Mouse (Mus musculus) stomach, postnatal 0 days (tissue): ENCODE results near the gene Fam118a. TPM values are rescaled to one million over a fixed set of nuclear protein-coding genes. Genes with fewer than 3 reads are reported as not detected.
A peak's percentile ranks its signal among the peaks of the same experiment; 100 is the strongest.

ENCODE experiments used
- ATAC-seq: fragments of 200-750 bp; cut with Nextera tagmentation; 2 replicates; pipeline ENCODE4 v1.8.0; 2017; ENCODE audit not compliant: low FRiP score, low TSS enrichment
- DNase-seq: peaks from one replicate; pipeline ENCODE4 v3.0.0-alpha.2; 2016; ENCODE audit warnings: low spot score
- H3K27ac ChIP-seq: fragments of 300-500 bp; sonication (generic); replicated peaks from 2 replicates; pipeline ENCODE4 v1.5.1; 2014; ENCODE audit warnings: mild to moderate bottlenecking, control low read depth
- H3K27me3 ChIP-seq: fragments of 300-500 bp; sonication (generic); 2 replicates; pipeline ENCODE4 v1.6.1; 2014; ENCODE audit warnings: low read length; ENCODE audit not compliant: control insufficient read depth, insufficient read depth
- H3K36me3 ChIP-seq: fragments of 300-500 bp; sonication (generic); 2 replicates; pipeline ENCODE4 v1.6.1; 2014; ENCODE audit warnings: low read length, mixed read lengths; ENCODE audit not compliant: control insufficient read depth, insufficient read depth
- H3K4me1 ChIP-seq: fragments of 300-500 bp; sonication (generic); replicated peaks from 2 replicates; pipeline ENCODE4 v1.6.1; 2014; ENCODE audit warnings: antibody characterized with exemption; ENCODE audit not compliant: control insufficient read depth, insufficient read depth
- H3K4me2 ChIP-seq: fragments of 300-500 bp; sonication (generic); replicated peaks from 2 replicates; pipeline ENCODE4 v1.6.1; 2014; ENCODE audit warnings: low read depth, mild to moderate bottlenecking, control low read depth, moderate library complexity
- H3K4me3 ChIP-seq: fragments of 300-500 bp; sonication (generic); 2 replicates; pipeline ENCODE4 v1.5.1; 2014; ENCODE audit warnings: low read depth, low read length, control low read depth
- H3K9ac ChIP-seq: fragments of 300-500 bp; sonication (generic); 2 replicates; pipeline ENCODE4 v1.6.1; 2014; ENCODE audit warnings: mild to moderate bottlenecking, low read length, control low read depth, mixed read lengths
- H3K9me3 ChIP-seq: fragments of 300-500 bp; sonication (generic); 2 replicates; pipeline ENCODE4 v1.6.1; 2016; ENCODE audit warnings: low read length; ENCODE audit not compliant: control insufficient read depth
- CTCF ChIP-seq: IDR thresholded peaks from 2 replicates; pipeline ENCODE4 v1.5.1; 2016; ENCODE audit warnings: antibody characterized with exemption, low read depth, mild to moderate bottlenecking, moderate library complexity
- EP300 ChIP-seq: optimal IDR thresholded peaks from 2 replicates; pipeline ENCODE3; 2016; ENCODE audit warnings: antibody characterized with exemption
- WGBS: fragments of 180-500 bp; shearing (Covaris S2); extraction: QIAGEN DNeasy Blood & Tissue Kit; methylation state at CpG from one replicate; pipeline ENCODE4 v1.1.7; 2014; 5-methylcytosine and 5-hydroxymethylcytosine counted together
- polyA plus RNA-seq: library from polyadenylated mRNA; unstranded; fragments of >200 nt; fragmentation: Nextera tagmentation; extraction: Ambion mirVana; gene quantifications from 2 replicates; pipeline ENCODE4 v1.2.1, GENCODE M21; 2015

The Fam118a gene
- polyA plus RNA-seq, 1 experiment from 2014 or later: 18.3 TPM

- ATAC-seq (no peak), DNase-seq (no peak)
- H3K4me1 ChIP-seq: no peaks in the 10 kb centered on the region; the same call in 1 of the 2 replicates
- H3K27ac ChIP-seq: no peak overlapping the region
- H3K9me3 ChIP-seq: no peaks in the 10 kb centered on the region
- H3K36me3 ChIP-seq: no peaks in the 10 kb centered on the region
- H3K27me3 ChIP-seq: no peaks in the 10 kb centered on the region
- TF ChIP-seq CTCF (no peak), EP300 (no peak)
- peak overlapping the region; percentile 74 for H3K4me3 ChIP-seq
- H3K9ac ChIP-seq: peak overlapping the region; percentile 92
- WGBS: 63% methylated on average over 4 of the region's 4 CpGs
- peak overlapping the region; percentile 93 for H3K4me2 ChIP-seq
Measured at GRCm38 (mm10) chr15:84986171-84987019, 42.4 kb upstream of the Fam118a start.

- Histone ChIP-seq H3K9me3 (no peaks in the 10 kb centered on the region), H3K27me3 (no peaks in the 10 kb centered on the region), H3K4me2 (peak overlapping the region; percentile 93), H3K4me3 (peak overlapping the region; percentile 74), H3K9ac (peak overlapping the region; percentile 92), H3K4me1 (no peaks in the 10 kb centered on the region; the same call in 1 of the 2 replicates), H3K36me3 (no peaks in the 10 kb centered on the region), H3K27ac (peak overlapping the region; percentile 91)
- ATAC-seq: peak; percentile 64
- TF ChIP-seq EP300 (no peak), CTCF (no peak)
- peak; percentile 57 for DNase-seq
- 1% methylated on average over 40 of the region's 53 CpGs for WGBS
Measured at GRCm38 (mm10) chr15:84987020-84987815, 41.5 kb upstream of the Fam118a start.

GRCm38 (mm10) chr15:84987874-84988825, 40.6 kb upstream of the Fam118a start, which contains the start of gene 5031439G07Rik:
TSS of gene 5031439G07Rik (minus strand) at chr15:84988551.
- peak within 1 kb of the TSS; percentile 92 for H3K9ac ChIP-seq

GRCm38 (mm10) chr15:84989098-84989497, 39.6 kb upstream of the Fam118a start:
- no peak for ATAC-seq
- no peak for DNase-seq
- H3K4me3 ChIP-seq: no peak overlapping the region
- 70% methylated on average over 3 of the region's 3 CpGs for WGBS
- H3K9me3 ChIP-seq: no peaks in the 10 kb centered on the region
- TF ChIP-seq CTCF (no peak), EP300 (no peak)
- H3K27ac ChIP-seq: peak overlapping the region; percentile 78; the same call in 1 of the 2 replicates
- H3K36me3 ChIP-seq: no peaks in the 10 kb centered on the region
- no peak overlapping the region for H3K4me2 ChIP-seq
- H3K27me3 ChIP-seq: no peaks in the 10 kb centered on the region
- no peak overlapping the region for H3K9ac ChIP-seq
- H3K4me1 ChIP-seq: no peaks in the 10 kb centered on the region; the same call in 1 of the 2 replicates

More at GRCm38 (mm10) chr15:84987874-84988825, 40.6 kb upstream of the Fam118a start, which contains the start of gene 5031439G07Rik:
- H3K9me3 ChIP-seq: no peaks in the 10 kb centered on the region
- H3K4me3 ChIP-seq: peak within 1 kb of the TSS; percentile 74
- peak within 1 kb of the TSS; percentile 91 for H3K27ac ChIP-seq
- peak within 1 kb of the TSS; percentile 93 for H3K4me2 ChIP-seq
- ATAC-seq (peak; percentile 93), DNase-seq (peak; percentile 97)
- TF ChIP-seq CTCF (no peak), EP300 (no peak)
- H3K4me1 ChIP-seq: no peaks in the 10 kb centered on the region; the same call in 1 of the 2 replicates
- H3K27me3 ChIP-seq: no peaks in the 10 kb centered on the region
- 2% methylated on average over 47 of the region's 59 CpGs for WGBS
- H3K36me3 ChIP-seq: no peaks in the 10 kb centered on the region

GRCm38 (mm10) chr15:84989771-84990170, 39.0 kb upstream of the Fam118a start:
- no peak for DNase-seq
- H3K4me2 ChIP-seq: no peak overlapping the region
- H3K9ac ChIP-seq: no peak overlapping the region
- WGBS: 74% methylated on average over 7 of the region's 7 CpGs
- no peaks in the 10 kb centered on the region for H3K9me3 ChIP-seq
- TF ChIP-seq EP300: no peak
- TF ChIP-seq CTCF: no peak
- no peaks in the 10 kb centered on the region; the same call in 1 of the 2 replicates for H3K4me1 ChIP-seq
- H3K4me3 ChIP-seq: no peak overlapping the region
- no peak overlapping the region for H3K27ac ChIP-seq
- no peak for ATAC-seq
- H3K36me3 ChIP-seq: no peaks in the 10 kb centered on the region
- H3K27me3 ChIP-seq: no peaks in the 10 kb centered on the region
